Mouse (Mus musculus) olfactory bulb, adult 2 months (tissue): Measurements from ENCODE around the gene Gm12845. TPM values are rescaled to one million over a fixed set of nuclear protein-coding genes. Genes with fewer than 3 reads are reported as not detected.

Experiments
- H3K27ac ChIP-seq: fragments of 200-500 bp; 2 replicates; pipeline ENCODE4 v1.5.1; 2012; ENCODE audit warnings: low read depth, low read length; ENCODE audit not compliant: insufficient read depth
- H3K4me1 ChIP-seq: fragments of 200-500 bp; 2 replicates; pipeline ENCODE4 v1.6.1; 2012; ENCODE audit warnings: low read length; ENCODE audit not compliant: control insufficient read depth, insufficient read depth
- H3K4me3 ChIP-seq: fragments of 200-500 bp; 2 replicates; pipeline ENCODE4 v1.5.1; 2012; ENCODE audit warnings: mild to moderate bottlenecking, low read depth, low read length, moderate library complexity; ENCODE audit not compliant: insufficient read depth
- CTCF ChIP-seq: fragments of 200-500 bp; IDR thresholded peaks from 2 replicates; pipeline ENCODE4 v1.5.1; 2012; ENCODE audit warnings: low read depth, mild to moderate bottlenecking, low read length, moderate library complexity; ENCODE audit not compliant: insufficient read depth
- POLR2A ChIP-seq: fragments of 200-500 bp; IDR thresholded peaks from 2 replicates; pipeline ENCODE4 v1.6.1; 2012; ENCODE audit warnings: mild to moderate bottlenecking, low read depth, low read length, moderate library complexity; ENCODE audit not compliant: insufficient read depth
- WGBS: fragments of 180-500 bp; shearing (Covaris S2); methylation state at CpG from one replicate; pipeline ENCODE4 v1.1.7; 2018; 5-methylcytosine and 5-hydroxymethylcytosine counted together
- polyA plus RNA-seq: library from polyadenylated mRNA; stranded (reverse); fragments of >200 nt; gene quantifications from 2 replicates; pipeline ENCODE4 v1.2.4, GENCODE M21; 2012; ENCODE audit warnings: low replicate concordance; ENCODE audit not compliant: missing spikeins, insufficient read depth, insufficient read length

Gene Gm12845
- not detected in 2 replicates for polyA plus RNA-seq

DNA sequence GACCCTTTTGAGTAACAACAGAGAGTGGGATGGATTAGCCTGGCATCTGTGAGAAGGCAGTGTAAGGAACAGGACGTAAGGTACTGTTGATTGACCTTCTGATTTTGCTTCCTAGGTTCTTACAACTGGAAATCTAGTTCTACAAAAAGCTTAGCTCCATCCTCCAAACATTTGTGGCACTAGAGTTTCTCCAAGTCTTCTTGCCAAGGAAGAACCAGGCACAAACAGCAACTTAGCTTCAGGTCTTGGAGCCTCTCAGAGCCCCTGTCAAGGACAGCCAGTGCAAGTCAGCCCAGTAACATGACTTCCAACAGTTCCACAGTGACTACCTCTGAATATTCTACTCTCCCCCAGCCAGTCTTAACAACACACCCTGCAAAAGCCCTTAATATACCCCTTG, at the start of gene Gm12845:
Gene Gm12845, plus strand, starts transcription at position 301 of the 400 bp plus-strand sequence.
- no peak for TF ChIP-seq CTCF
- TF ChIP-seq POLR2A = no peak
- H3K27ac ChIP-seq = no peak within 1 kb of the TSS
- no peaks in the 10 kb centered on the region for H3K4me1 ChIP-seq
- WGBS = 93% methylated on average over 1 of the region's 1 CpGs
- no peak within 1 kb of the TSS for H3K4me3 ChIP-seq

- Histone ChIP-seq H3K4me1 (peaks cover 10% of the 10 kb centered on the region), H3K27ac (no peak overlapping the region), H3K4me3 (no peak overlapping the region)
- no peak for TF ChIP-seq POLR2A
- TF ChIP-seq CTCF = peak; percentile 47
- 16% methylated on average over 3 of the region's 3 CpGs for WGBS
Measured at GRCm38 (mm10) chr4:117676903-117677302, 47.3 kb upstream of the Gm12845 start.

GRCm38 (mm10) chr4:117680963-117681362, 43.2 kb upstream of the Gm12845 start:
- H3K27ac ChIP-seq = no peak overlapping the region
- 77% methylated on average over 6 of the region's 6 CpGs for WGBS
- no peak overlapping the region for H3K4me3 ChIP-seq
- TF ChIP-seq POLR2A (no peak), CTCF (no peak)
- H3K4me1 ChIP-seq = peaks cover 10% of the 10 kb centered on the region

DNA sequence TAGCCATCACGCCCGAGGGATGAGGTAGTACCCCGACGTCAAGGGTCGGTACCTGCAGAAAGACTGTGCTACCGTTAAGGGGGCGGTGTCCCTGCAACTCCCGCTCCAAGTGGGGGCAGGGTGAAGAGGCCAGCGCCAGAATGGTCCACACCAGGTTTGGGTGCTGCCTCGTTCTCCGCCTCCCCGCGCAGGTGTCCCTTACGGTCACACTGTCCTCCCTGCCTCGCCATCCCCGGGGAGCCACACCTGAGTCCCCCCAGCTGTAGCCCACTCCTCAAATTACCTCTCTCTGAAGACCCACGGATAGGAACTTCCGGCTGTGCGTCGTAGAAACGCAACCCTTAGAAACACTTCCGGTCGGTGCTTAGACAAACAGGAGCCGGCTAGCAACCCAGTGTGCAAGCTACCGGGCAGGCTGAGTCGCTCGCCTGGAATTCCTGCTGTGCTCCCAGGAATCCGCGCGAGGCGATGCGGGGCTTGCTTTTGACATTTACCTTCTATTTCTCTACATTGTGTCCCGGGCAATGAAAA, 42.2 kb upstream of the Gm12845 start, which contains the start of gene Dmap1:
Gene Dmap1, minus strand, starts transcription at position 343 of the 531 bp plus-strand sequence.
- WGBS = under 1% methylated on average over 33 of the region's 33 CpGs
- H3K4me1 ChIP-seq = peaks cover 10% of the 10 kb centered on the region
- no peak for TF ChIP-seq POLR2A
- TF ChIP-seq CTCF = no peak

GRCm38 (mm10) chr4:117682463-117682862, 41.7 kb upstream of the Gm12845 start:
- TF ChIP-seq POLR2A (no peak), CTCF (no peak)
- H3K4me1 ChIP-seq = peaks cover 10% of the 10 kb centered on the region
- H3K27ac ChIP-seq = no peak overlapping the region
- H3K4me3 ChIP-seq = peak overlapping the region; percentile 87; the same call in 1 of the 2 replicates

More for the DNA sequence above, 42.2 kb upstream of the Gm12845 start, which contains the start of gene Dmap1:
- no peak within 1 kb of the TSS for H3K27ac ChIP-seq
- peak within 1 kb of the TSS; percentile 87 for H3K4me3 ChIP-seq

GRCm38 (mm10) chr4:117683048-117683768, 41.0 kb upstream of the Gm12845 start:
- TF ChIP-seq POLR2A (no peak), CTCF (no peak)
- WGBS = 75% methylated on average over 6 of the region's 6 CpGs
- H3K27ac ChIP-seq = no peak overlapping the region
- peaks cover 10% of the 10 kb centered on the region for H3K4me1 ChIP-seq
- H3K4me3 ChIP-seq = no peak overlapping the region

DNA sequence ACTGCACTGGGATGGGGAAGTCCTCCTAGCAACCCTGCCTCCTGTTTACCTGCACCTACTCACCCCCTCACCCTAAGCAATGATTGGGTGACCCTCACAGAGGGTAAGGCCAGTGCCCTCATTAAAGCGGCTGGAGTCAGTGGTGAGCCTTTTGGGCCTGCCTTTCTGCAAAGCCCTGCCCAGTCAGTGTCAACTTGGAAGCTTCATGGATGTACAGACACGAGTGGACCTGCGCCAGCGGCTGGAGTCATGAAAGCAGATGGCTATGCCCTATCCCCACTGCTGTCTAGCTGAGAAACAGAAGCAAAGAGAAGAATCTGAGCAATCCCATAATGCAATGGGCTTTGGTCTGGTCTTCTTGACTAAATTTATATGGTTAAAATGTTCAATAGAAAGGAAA, 37.9 kb upstream of the Gm12845 start:
- peaks cover 2% of the 10 kb centered on the region for H3K4me1 ChIP-seq
- H3K27ac ChIP-seq = no peak overlapping the region
- no peak for TF ChIP-seq CTCF
- TF ChIP-seq POLR2A = no peak
- WGBS = 88% methylated on average over 4 of the region's 4 CpGs
- no peak overlapping the region for H3K4me3 ChIP-seq

DNA sequence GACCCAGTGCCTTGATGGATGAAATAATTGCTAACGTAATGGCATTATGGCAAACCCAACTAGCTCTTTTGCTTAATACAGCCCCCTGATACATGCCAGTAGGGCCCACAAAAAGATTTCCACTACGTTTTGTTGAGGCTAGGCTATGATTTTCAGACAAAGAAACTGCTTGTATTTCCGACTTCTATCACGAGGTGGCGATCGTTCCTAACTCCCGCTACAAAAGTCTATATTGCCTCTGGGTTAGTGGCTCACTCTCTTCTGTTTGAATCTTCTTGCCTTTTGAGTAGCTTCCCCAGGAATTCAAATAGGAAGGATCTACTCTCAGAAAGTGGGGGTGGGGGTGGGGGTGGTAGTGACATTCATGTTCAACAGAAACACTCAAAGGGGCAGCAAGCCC, 18.9 kb upstream of the Gm12845 start:
- no peak overlapping the region for H3K4me3 ChIP-seq
- no peak overlapping the region for H3K27ac ChIP-seq
- TF ChIP-seq CTCF (no peak), POLR2A (no peak)
- WGBS = 5% methylated on average over 7 of the region's 7 CpGs
- H3K4me1 ChIP-seq = no peaks in the 10 kb centered on the region
